In the genomic region with DNA sequence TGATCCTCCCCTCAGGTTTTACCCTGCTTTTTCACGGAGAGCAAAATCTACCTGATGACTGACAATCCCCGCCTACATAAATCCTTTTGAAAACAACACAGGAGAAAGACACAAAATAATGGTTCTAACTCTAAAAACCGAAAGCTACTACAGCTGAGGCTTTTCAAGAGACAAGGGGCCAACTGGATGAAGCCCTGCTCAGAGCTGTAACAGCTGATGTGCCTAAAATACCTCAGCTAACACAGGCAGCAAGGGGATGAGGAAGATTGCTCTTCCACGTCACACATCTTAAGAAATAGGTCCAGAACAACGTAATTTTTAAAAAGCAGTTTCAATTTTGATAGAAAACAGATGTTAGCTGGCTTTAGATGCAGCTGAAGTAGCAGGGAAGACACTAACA, we compare ENCODE assay signal across 11 mouse cellular contexts.
DNase-seq lines count a peak whose midpoint lies in the region; ATAC-seq and TF ChIP-seq lines count a peak whose summit lies in the region.
"Had no signal": no experiment of that assay in that cellular context is flagged by ENCODE, and none has a peak within 500 bp of the region (broad histone marks: within the 10 kb centered on the region; RNA-seq: fewer than 3 reads in every experiment).

No protein-coding gene starts in this region.

- no peak for DNase-seq in liver, postnatal 0 days
- peak; percentile 39 for DNase-seq in T-cell, adult 2 months (ENCODE audit: low spot score)
- no peak for DNase-seq in forebrain, embryonic 11.5 days (ENCODE audit: low spot score)
- no peak for DNase-seq in ovary, postnatal 10 days (ENCODE audit: low spot score)
- DNase-seq: embryo, embryonic 11 days; liver, embryonic 13.5 days had no signal

- no peaks in the 10 kb centered on the region for H3K9me3 ChIP-seq in liver, embryonic 15.5 days (replicated peaks)
- H3K9me3 ChIP-seq in liver, postnatal 0 days (ENCODE audit: low read length), result no peaks in the 10 kb centered on the region
- H3K9me3 ChIP-seq in forebrain, embryonic 11.5 days (ENCODE audit: control insufficient read depth, low read length), result no peaks in the 10 kb centered on the region
- H3K9me3 ChIP-seq: hindbrain, embryonic 15.5 days; liver, embryonic 13.5 days had no signal

- TF ChIP-seq EP300 in liver, postnatal 0 days (IDR thresholded peaks at IDR 0.05; ENCODE audit: low read depth), result no peak

- 46% methylated on average over 5 of the region's 5 CpGs for WGBS in liver, embryonic 15.5 days (ENCODE audit: insufficient replicate concordance)
- WGBS in liver, postnatal 0 days (ENCODE audit: insufficient replicate concordance), result 50% methylated on average over 5 of the region's 5 CpGs
- 27% methylated on average over 5 of the region's 5 CpGs for WGBS in olfactory bulb, adult 2 months
- WGBS in forebrain, embryonic 11.5 days, result 60% methylated on average over 5 of the region's 5 CpGs

- H3K4me1 ChIP-seq in liver, embryonic 15.5 days (replicated peaks), result peaks cover 30% of the 10 kb centered on the region
- H3K4me1 ChIP-seq in liver, postnatal 0 days (ENCODE audit: insufficient read depth), result peaks cover 20% of the 10 kb centered on the region
- H3K4me1 ChIP-seq in embryonic fibroblast, embryonic 13.5 days (ENCODE audit: control insufficient read depth, insufficient read depth, low read length), result peaks cover 5% of the 10 kb centered on the region; the same call in 1 of the 2 replicates
- H3K4me1 ChIP-seq in olfactory bulb, adult 2 months (ENCODE audit: control insufficient read depth, insufficient read depth, low read length), result peaks cover 6% of the 10 kb centered on the region
- H3K4me1 ChIP-seq in forebrain, embryonic 11.5 days (replicated peaks; ENCODE audit: control insufficient read depth, insufficient read depth, low read length), result no peaks in the 10 kb centered on the region; the same call in 1 of the 2 replicates

- H3K9ac ChIP-seq in liver, embryonic 15.5 days, result no peak overlapping the region
- H3K9ac ChIP-seq in liver, postnatal 0 days (replicated peaks), result no peak overlapping the region
- H3K9ac ChIP-seq in forebrain, embryonic 11.5 days (ENCODE audit: low read length), result no peak overlapping the region
- H3K9ac ChIP-seq: hindbrain, embryonic 15.5 days had no signal

- TF ChIP-seq CTCF in liver, postnatal 0 days (IDR thresholded peaks at IDR 0.05; ENCODE audit: low read depth), result no peak
- TF ChIP-seq CTCF in embryonic fibroblast, embryonic 13.5 days (IDR thresholded peaks at IDR 0.05; ENCODE audit: borderline replicate concordance, insufficient read depth, low read length), result no peak
- no peak for TF ChIP-seq CTCF in olfactory bulb, adult 2 months (IDR thresholded peaks at IDR 0.05; ENCODE audit: insufficient read depth, low read depth, low read length)

- H3K4me3 ChIP-seq in liver, embryonic 15.5 days (replicated peaks), result no peak overlapping the region
- H3K4me3 ChIP-seq in liver, postnatal 0 days (ENCODE audit: low read depth, low read length), result no peak overlapping the region
- no peak overlapping the region for H3K4me3 ChIP-seq in embryonic fibroblast, embryonic 13.5 days (ENCODE audit: insufficient read depth, low read length)
- no peak overlapping the region for H3K4me3 ChIP-seq in olfactory bulb, adult 2 months (ENCODE audit: insufficient read depth, low read depth, low read length)
- H3K4me3 ChIP-seq in forebrain, embryonic 11.5 days (ENCODE audit: low read depth, low read length), result no peak overlapping the region
- H3K4me3 ChIP-seq: hindbrain, embryonic 15.5 days; liver, embryonic 13.5 days had no signal

- H3K36me3 ChIP-seq in liver, embryonic 15.5 days (replicated peaks), result 0 out of 2 replicates have a peak, but pooled peaks cover 10% of the 10 kb centered on the region
- H3K36me3 ChIP-seq in liver, postnatal 0 days (replicated peaks; ENCODE audit: insufficient read depth, low read length), result 0 out of 2 replicates have a peak, but pooled peaks cover 14% of the 10 kb centered on the region
- H3K36me3 ChIP-seq in forebrain, embryonic 11.5 days (ENCODE audit: control insufficient read depth, insufficient read depth, low read length), result no peaks in the 10 kb centered on the region
- H3K36me3 ChIP-seq: hindbrain, embryonic 15.5 days had no signal

- H3K4me2 ChIP-seq in liver, embryonic 15.5 days, result no peak overlapping the region
- no peak overlapping the region for H3K4me2 ChIP-seq in liver, postnatal 0 days (ENCODE audit: low read depth, low read length)
- H3K4me2 ChIP-seq in forebrain, embryonic 11.5 days (ENCODE audit: low read depth, low read length, severe bottlenecking), result no peak overlapping the region
- H3K4me2 ChIP-seq: hindbrain, embryonic 15.5 days; liver, embryonic 13.5 days had no signal

- H3K27me3 ChIP-seq in liver, embryonic 15.5 days, result no peaks in the 10 kb centered on the region
- no peaks in the 10 kb centered on the region for H3K27me3 ChIP-seq in liver, postnatal 0 days (ENCODE audit: insufficient read depth, low read length)
- H3K27me3 ChIP-seq in forebrain, embryonic 11.5 days (ENCODE audit: control insufficient read depth, insufficient read depth, low read length), result no peaks in the 10 kb centered on the region
- H3K27me3 ChIP-seq: hindbrain, embryonic 15.5 days; liver, embryonic 13.5 days; Patski had no signal

- no peak for ATAC-seq in liver, embryonic 15.5 days (ENCODE audit: insufficient read depth)
- no peak for ATAC-seq in liver, postnatal 0 days
- ATAC-seq in forebrain, embryonic 11.5 days (replicated peaks; ENCODE audit: low FRiP score), result no peak
- ATAC-seq: Patski had no signal

- H3K27ac ChIP-seq in liver, embryonic 15.5 days (replicated peaks), result peak overlapping the region; percentile 29
- no peak overlapping the region for H3K27ac ChIP-seq in liver, postnatal 0 days (ENCODE audit: low read depth)
- 0 out of 2 replicates have a peak overlapping the region, but pooled peaks have one; percentile 24 for H3K27ac ChIP-seq in embryonic fibroblast, embryonic 13.5 days (ENCODE audit: insufficient read depth, low read length)
- H3K27ac ChIP-seq in olfactory bulb, adult 2 months (ENCODE audit: insufficient read depth, low read depth, low read length), result peak overlapping the region; percentile 81
- no peak overlapping the region for H3K27ac ChIP-seq in forebrain, embryonic 11.5 days (ENCODE audit: low read depth, low read length)
- H3K27ac ChIP-seq: hindbrain, embryonic 15.5 days had no signal

- no peak for TF ChIP-seq POLR2A in embryonic fibroblast, embryonic 13.5 days (IDR thresholded peaks at IDR 0.05; ENCODE audit: low read depth, low read length)
- no peak for TF ChIP-seq POLR2A in olfactory bulb, adult 2 months (IDR thresholded peaks at IDR 0.05; ENCODE audit: insufficient read depth, low read depth, low read length)

Comparison
In these comparisons a context has a peak if more than half of its experiments do, and no peak if none do; other contexts are left out.
1. H3K27ac ChIP-seq: peak in liver, embryonic 15.5 days (single experiment), embryonic fibroblast, embryonic 13.5 days (single experiment) and olfactory bulb, adult 2 months (single experiment); none in liver, postnatal 0 days (single experiment) and forebrain, embryonic 11.5 days (single experiment).